Mouse (Mus musculus): ENCODE measurements around the gene Rnf24. TPM values are rescaled to one million over a fixed set of nuclear protein-coding genes. Genes with fewer than 3 reads are reported as not detected.

Gene Rnf24
- polyA plus RNA-seq, 1 experiment, result 5.1 TPM

DNA sequence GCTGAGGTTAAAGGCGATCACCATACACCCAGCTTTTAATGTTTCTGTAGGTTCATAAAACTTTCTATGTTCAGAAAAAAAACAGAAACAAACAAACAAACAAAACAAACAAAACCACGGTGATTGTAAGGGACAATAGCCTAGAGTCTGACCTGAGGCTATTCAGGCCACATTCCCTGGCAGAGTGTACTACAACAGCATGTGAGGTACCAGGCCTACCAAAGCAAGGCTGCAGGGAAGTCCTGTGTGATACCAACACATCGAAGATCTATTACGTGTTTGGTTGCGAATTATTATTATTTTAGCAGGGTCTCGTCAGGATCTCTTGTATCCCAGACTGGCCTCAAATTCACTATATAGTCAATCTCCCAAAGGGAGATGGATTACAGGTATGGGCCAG is 2.4 kb downstream of the Rnf24 start:
- Histone ChIP-seq H3K27ac (ENCODE audit: insufficient read depth, low read depth, low read length) (no peak overlapping the region), H3K4me1 (ENCODE audit: control insufficient read depth, insufficient read depth, low read length) (peaks cover 8% of the 10 kb centered on the region), H3K4me3 (ENCODE audit: insufficient read depth, low read length) (no peak overlapping the region)
- TF ChIP-seq CTCF (IDR thresholded peaks at IDR 0.05; ENCODE audit: low read depth, low read length) (no peak), POLR2A (IDR thresholded peaks at IDR 0.05; ENCODE audit: borderline replicate concordance, low read depth, low read length) (no peak)

DNA sequence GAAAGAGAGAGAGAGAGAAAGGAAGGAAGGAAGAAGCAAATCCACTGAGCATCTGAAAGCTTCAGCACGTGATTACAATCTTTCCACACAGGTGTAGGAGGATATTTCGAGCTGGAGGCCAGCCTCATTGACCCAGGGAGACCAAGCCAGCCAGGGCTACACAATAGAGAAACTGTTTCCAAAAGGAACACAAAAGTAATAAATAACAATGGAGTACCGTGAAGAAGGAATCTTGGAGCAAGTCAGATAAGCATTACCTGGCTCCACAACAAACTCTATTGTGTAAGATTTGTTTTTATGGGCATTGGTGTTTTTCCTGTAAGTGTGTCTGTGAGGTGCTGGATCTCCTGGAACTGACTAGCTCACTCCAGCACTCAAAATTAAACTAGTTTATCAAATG is 7.1 kb downstream of the Rnf24 start:
- Histone ChIP-seq H3K4me3 (ENCODE audit: insufficient read depth, low read length) (no peak overlapping the region), H3K27ac (ENCODE audit: insufficient read depth, low read depth, low read length) (no peak overlapping the region), H3K4me1 (ENCODE audit: control insufficient read depth, insufficient read depth, low read length) (peaks cover 10% of the 10 kb centered on the region)
- TF ChIP-seq POLR2A (IDR thresholded peaks at IDR 0.05; ENCODE audit: borderline replicate concordance, low read depth, low read length), result no peak
- TF ChIP-seq CTCF (IDR thresholded peaks at IDR 0.05; ENCODE audit: low read depth, low read length), result no peak

DNA sequence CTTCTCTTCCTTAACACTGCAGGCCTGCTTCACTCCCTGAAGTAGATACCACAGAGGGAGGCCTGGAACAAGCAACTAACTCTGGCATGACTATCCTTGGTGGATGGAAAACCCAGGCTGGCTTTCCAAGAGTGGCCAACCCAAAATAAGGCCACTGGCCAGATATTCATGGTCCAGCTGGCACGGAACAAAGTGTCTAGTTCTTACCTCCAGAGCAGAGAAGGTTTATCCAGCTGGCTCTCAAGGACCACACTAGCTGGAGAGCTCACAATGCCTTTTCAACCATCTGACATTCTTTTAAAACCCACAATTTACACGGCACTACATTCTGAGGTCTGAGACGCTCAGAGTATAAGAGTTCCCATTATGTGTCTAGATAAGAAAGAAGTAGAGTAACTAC is 8.2 kb downstream of the Rnf24 start:
- TF ChIP-seq POLR2A (IDR thresholded peaks at IDR 0.05; ENCODE audit: borderline replicate concordance, low read depth, low read length) (no peak), CTCF (IDR thresholded peaks at IDR 0.05; ENCODE audit: low read depth, low read length) (no peak)
- Histone ChIP-seq H3K27ac (ENCODE audit: insufficient read depth, low read depth, low read length) (no peak overlapping the region), H3K4me3 (ENCODE audit: insufficient read depth, low read length) (no peak overlapping the region), H3K4me1 (ENCODE audit: control insufficient read depth, insufficient read depth, low read length) (peaks cover 14% of the 10 kb centered on the region)

GRCm38 (mm10) chr2:131337602-131338001 is 15.1 kb downstream of the Rnf24 start:
- Histone ChIP-seq H3K27ac (ENCODE audit: insufficient read depth, low read depth, low read length) (no peak overlapping the region), H3K4me1 (ENCODE audit: control insufficient read depth, insufficient read depth, low read length) (peaks cover 21% of the 10 kb centered on the region), H3K4me3 (ENCODE audit: insufficient read depth, low read length) (no peak overlapping the region)
- TF ChIP-seq CTCF (IDR thresholded peaks at IDR 0.05; ENCODE audit: low read depth, low read length) (no peak), POLR2A (IDR thresholded peaks at IDR 0.05; ENCODE audit: borderline replicate concordance, low read depth, low read length) (no peak)

DNA sequence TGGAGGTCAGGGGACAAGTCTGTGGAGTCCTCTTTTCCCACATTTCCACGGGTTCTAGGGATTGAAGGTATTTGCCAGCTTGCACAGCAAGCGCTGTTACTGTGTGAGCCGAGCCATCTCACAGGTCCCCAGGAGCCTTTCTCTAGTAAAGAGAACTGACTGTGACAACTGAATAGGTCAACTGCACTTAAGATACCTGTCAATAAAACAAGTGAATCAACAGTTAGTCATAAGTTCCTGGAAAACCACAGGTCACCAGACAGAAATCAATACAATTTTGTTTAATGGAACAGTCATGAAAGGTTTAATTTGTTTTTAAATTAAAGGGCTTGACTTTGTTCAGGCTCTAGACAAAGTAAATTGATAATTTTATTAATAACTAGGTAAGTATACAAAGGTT is 22.1 kb downstream of the Rnf24 start:
- Histone ChIP-seq H3K27ac (ENCODE audit: insufficient read depth, low read depth, low read length) (no peak overlapping the region), H3K4me3 (ENCODE audit: insufficient read depth, low read length) (no peak overlapping the region), H3K4me1 (ENCODE audit: control insufficient read depth, insufficient read depth, low read length) (peaks cover 8% of the 10 kb centered on the region)
- TF ChIP-seq POLR2A (IDR thresholded peaks at IDR 0.05; ENCODE audit: borderline replicate concordance, low read depth, low read length), result no peak
- TF ChIP-seq CTCF (IDR thresholded peaks at IDR 0.05; ENCODE audit: low read depth, low read length), result no peak

GRCm38 (mm10) chr2:131328981-131329380 is 23.7 kb downstream of the Rnf24 start:
- no peak overlapping the region for H3K4me3 ChIP-seq (ENCODE audit: insufficient read depth, low read length)
- TF ChIP-seq CTCF (IDR thresholded peaks at IDR 0.05; ENCODE audit: low read depth, low read length) (no peak), POLR2A (IDR thresholded peaks at IDR 0.05; ENCODE audit: borderline replicate concordance, low read depth, low read length) (no peak)
- no peak overlapping the region for H3K27ac ChIP-seq (ENCODE audit: insufficient read depth, low read depth, low read length)
- H3K4me1 ChIP-seq (ENCODE audit: control insufficient read depth, insufficient read depth, low read length), result peaks cover 15% of the 10 kb centered on the region

GRCm38 (mm10) chr2:131326044-131326443 is 26.6 kb downstream of the Rnf24 start:
- Histone ChIP-seq H3K27ac (ENCODE audit: insufficient read depth, low read depth, low read length) (peak overlapping the region; percentile 49), H3K4me1 (ENCODE audit: control insufficient read depth, insufficient read depth, low read length) (peaks cover 24% of the 10 kb centered on the region), H3K4me3 (ENCODE audit: insufficient read depth, low read length) (no peak overlapping the region)
- TF ChIP-seq CTCF (IDR thresholded peaks at IDR 0.05; ENCODE audit: low read depth, low read length), result no peak
- no peak for TF ChIP-seq POLR2A (IDR thresholded peaks at IDR 0.05; ENCODE audit: borderline replicate concordance, low read depth, low read length)

DNA sequence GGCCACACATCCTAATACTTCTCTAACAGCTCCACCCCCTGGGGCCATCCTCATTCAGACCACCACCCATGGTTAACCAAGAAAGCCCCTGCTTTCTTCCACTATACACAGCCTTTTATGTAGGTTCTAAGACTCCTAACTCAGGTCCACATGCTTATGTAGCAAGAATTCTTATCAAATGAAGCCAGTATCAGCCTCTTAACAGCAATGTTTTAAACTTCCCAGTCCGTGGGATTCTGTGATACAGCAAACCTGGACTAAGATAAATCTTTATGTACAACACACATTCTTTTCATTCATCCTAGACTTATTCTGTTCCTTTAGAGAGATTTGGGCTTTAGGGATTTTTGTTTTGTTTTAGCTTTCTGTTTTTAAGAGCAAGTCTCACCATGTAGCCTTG is 29.0 kb downstream of the Rnf24 start:
- Histone ChIP-seq H3K27ac (ENCODE audit: insufficient read depth, low read depth, low read length) (no peak overlapping the region), H3K4me1 (ENCODE audit: control insufficient read depth, insufficient read depth, low read length) (peaks cover 37% of the 10 kb centered on the region), H3K4me3 (ENCODE audit: insufficient read depth, low read length) (no peak overlapping the region)
- TF ChIP-seq CTCF (IDR thresholded peaks at IDR 0.05; ENCODE audit: low read depth, low read length), result no peak
- no peak for TF ChIP-seq POLR2A (IDR thresholded peaks at IDR 0.05; ENCODE audit: borderline replicate concordance, low read depth, low read length)

DNA sequence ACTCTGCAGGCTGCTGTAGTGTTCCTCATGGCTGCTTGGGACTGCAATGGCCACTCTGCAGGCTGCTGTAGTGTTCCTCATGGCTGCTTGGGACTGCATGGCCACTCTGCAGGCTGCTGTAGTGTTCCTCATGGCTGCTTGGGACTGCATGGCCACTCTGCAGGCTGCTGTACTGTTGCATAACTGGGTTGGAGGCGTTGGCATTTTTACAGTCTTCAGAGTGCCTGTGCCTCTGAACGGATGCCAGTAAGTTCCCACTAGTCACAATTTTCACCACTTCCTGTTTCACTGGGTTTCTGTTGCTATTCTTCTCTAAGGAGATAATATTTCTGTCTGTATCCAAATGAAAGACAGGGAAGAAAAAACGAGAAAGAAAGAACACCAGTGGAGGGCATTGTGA is 31.5 kb downstream of the Rnf24 start:
- Histone ChIP-seq H3K4me3 (ENCODE audit: insufficient read depth, low read length) (peak overlapping the region; percentile 47), H3K4me1 (ENCODE audit: control insufficient read depth, insufficient read depth, low read length) (peaks cover 36% of the 10 kb centered on the region), H3K27ac (ENCODE audit: insufficient read depth, low read depth, low read length) (peak overlapping the region; percentile 78)

DNA sequence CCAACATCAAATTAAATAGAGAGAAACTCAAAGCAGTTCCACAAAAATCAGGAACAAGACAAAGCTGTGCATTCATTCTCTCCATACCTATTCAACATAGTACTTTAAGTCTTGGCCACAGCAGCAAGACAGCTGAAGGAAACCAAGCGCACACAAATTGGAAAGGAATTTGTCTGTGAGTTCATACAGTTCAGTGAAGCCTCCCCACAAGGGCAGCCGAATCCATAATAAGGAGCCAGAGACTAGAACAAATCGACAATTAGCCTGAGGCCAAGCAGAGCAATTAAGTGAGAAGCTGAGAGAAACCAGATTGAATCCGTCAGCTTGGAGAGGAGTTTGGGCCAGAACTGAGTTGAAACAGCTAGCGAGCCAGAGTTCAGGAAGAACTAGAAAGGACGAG is 33.3 kb downstream of the Rnf24 start:
- H3K4me1 ChIP-seq (ENCODE audit: control insufficient read depth, insufficient read depth, low read length), result peaks cover 26% of the 10 kb centered on the region
- TF ChIP-seq CTCF (IDR thresholded peaks at IDR 0.05; ENCODE audit: low read depth, low read length) (no peak), POLR2A (IDR thresholded peaks at IDR 0.05; ENCODE audit: borderline replicate concordance, low read depth, low read length) (no peak)
- H3K27ac ChIP-seq (ENCODE audit: insufficient read depth, low read depth, low read length), result no peak overlapping the region
- H3K4me3 ChIP-seq (ENCODE audit: insufficient read depth, low read length), result no peak overlapping the region

- TF ChIP-seq POLR2A (IDR thresholded peaks at IDR 0.05; ENCODE audit: borderline replicate concordance, low read depth, low read length), result no peak
- no peak for TF ChIP-seq CTCF (IDR thresholded peaks at IDR 0.05; ENCODE audit: low read depth, low read length)
- Histone ChIP-seq H3K4me1 (ENCODE audit: control insufficient read depth, insufficient read depth, low read length) (peaks cover 13% of the 10 kb centered on the region), H3K4me3 (ENCODE audit: insufficient read depth, low read length) (no peak overlapping the region), H3K27ac (ENCODE audit: insufficient read depth, low read depth, low read length) (no peak overlapping the region)
Measured at GRCm38 (mm10) chr2:131316167-131316566, 36.5 kb downstream of the Rnf24 start.
